Mouse (Mus musculus) layer of hippocampus, adult 11-12 months (tissue): ENCODE results near the gene Gm8082.
"Not testable (repeated sequence)": the region's sequence is repeated elsewhere in the genome, so short reads cannot be mapped to it uniquely, and the experiment has no call there.

ENCODE experiments used
- DNase-seq: peaks from one replicate; pipeline ENCODE4 v3.0.0; 2022; ENCODE audit warnings: low spot score

Gm8082 gene

GRCm38 (mm10) chr14:42993524-42993923, at the start of gene Gm8082:
TSS of gene Gm8082 (minus strand) at chr14:42993624.
- not testable (repeated sequence) for DNase-seq

- not testable (repeated sequence) for DNase-seq
Measured at GRCm38 (mm10) chr14:43015528-43015927, 22.1 kb upstream of the Gm8082 start, which contains the start of gene Gm10376. TSS of gene Gm10376 (minus strand) at chr14:43015628.
